Mouse (Mus musculus): ENCODE data around the gene Mrpl28. TPM values are rescaled to one million over a fixed set of nuclear protein-coding genes. Genes with fewer than 3 reads are reported as not detected.

Gene Mrpl28
- polyA plus RNA-seq (2015; fragmentation: Nextera tagmentation; extraction: Ambion mirVana) = 192 and 200 TPM in 2 replicates

GRCm38 (mm10) chr17:26123267-26123684, at the start of gene Mrpl28:
Mrpl28 (plus strand) TSS chr17:26123500.

DNA sequence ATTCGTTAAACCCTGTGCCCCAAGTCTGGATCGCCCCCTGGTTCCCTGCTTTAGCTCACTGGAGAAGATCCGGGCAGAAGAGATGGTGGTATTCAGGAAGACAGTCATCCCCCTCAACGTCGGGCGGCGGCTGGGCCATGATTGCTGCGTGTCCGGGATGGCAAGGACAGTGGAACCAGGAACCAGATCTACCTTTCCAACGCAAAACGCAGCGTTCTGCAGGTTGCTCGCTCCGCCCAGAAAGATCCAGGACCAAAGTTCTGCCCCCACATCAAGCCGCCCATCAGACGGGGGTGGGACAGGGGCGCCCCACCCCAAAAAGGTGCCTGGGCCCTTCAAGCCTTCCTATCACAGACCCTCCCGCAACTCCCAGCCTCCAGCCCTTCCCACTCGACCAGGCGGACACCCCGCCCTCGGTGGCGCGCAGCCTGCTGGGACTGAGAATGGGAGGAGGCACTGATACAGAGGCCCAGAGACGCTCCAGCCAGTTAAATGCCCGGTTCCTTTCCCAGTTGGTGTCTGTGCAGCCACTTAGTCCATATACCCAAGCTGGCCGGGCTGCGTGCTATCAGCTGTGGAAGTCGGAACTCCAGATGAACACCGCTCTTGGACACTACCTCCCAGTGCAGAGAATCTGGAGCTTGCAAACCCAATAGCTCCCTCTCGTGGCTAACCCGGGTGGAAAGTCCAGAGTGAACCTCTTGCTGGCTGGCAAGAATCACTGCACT, 33.2 kb upstream of the Mrpl28 start, which contains the start of gene Decr2:
TSS of gene Decr2 (minus strand) at position 433 of the 728 bp plus-strand sequence.

DNA sequence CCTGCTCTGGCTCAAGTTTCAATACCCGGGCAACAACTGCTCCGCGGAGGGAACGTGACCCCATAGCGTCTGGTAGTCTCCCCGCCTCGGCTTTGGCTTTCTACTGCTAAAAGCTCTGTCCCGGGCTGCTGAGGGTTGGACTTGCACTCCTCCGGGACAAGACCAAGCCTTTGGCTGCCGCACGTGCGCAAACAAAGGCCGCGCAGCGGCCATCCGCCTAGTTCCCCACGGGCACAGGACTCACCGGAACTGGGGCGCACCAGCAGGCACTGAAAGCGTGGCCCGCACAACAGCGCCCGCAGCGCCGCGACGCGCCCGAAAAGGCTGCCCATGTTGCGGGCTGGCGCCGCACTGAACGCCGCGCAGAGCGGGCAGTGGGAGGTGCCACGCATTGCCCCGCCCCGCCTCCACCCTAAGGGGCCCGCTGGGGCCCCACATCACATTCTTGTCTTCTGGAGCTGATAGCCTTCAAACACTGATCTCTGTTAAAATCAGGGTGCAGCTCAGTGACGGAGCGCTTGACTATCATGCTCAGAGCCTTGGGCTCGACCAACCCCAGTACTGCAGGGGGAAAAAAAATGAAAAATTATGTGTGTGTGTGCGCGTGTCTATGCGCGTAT, 28.1 kb upstream of the Mrpl28 start, which contains the start of gene Nme4:
TSS of gene Nme4 (minus strand) at position 482 of the 620 bp plus-strand sequence.

GRCm38 (mm10) chr17:26113181-26113948, 9.9 kb upstream of the Mrpl28 start, which contains the start of gene Tmem8:
Tmem8 (plus strand) TSS chr17:26113299.

GRCm38 (mm10) chr17:26138239-26138836, 15.0 kb downstream of the Mrpl28 start, which contains the start of gene Axin1:
Axin1 (plus strand) TSS chr17:26138688.

Other genes starting within 250 kb of the Mrpl28 start
- 81.0 and 83.3 TPM in 2 replicates for gene Mettl26, start 248.4 kb upstream of the Mrpl28 start, polyA plus RNA-seq (2015; fragmentation: Nextera tagmentation; extraction: Ambion mirVana)
- gene Wfikkn1, start 242.6 kb upstream of the Mrpl28 start, polyA plus RNA-seq (2015; fragmentation: Nextera tagmentation; extraction: Ambion mirVana) = 0.27 and 0.46 TPM in 2 replicates
- 37.8 and 40.6 TPM in 2 replicates for gene Rab40c, start 203.8 kb upstream of the Mrpl28 start, polyA plus RNA-seq (2015; fragmentation: Nextera tagmentation; extraction: Ambion mirVana)
- 60.7 and 77.8 TPM in 2 replicates for gene Pigq, start 178.6 kb upstream of the Mrpl28 start, polyA plus RNA-seq (2015; fragmentation: Nextera tagmentation; extraction: Ambion mirVana)
- gene Nhlrc4, start 178.5 kb upstream of the Mrpl28 start, polyA plus RNA-seq (2015; fragmentation: Nextera tagmentation; extraction: Ambion mirVana) = not detected in 2 replicates
- 0.19 TPM in 1 of 2 replicates, not detected in the other for gene A930017K11Rik, start 170.9 kb upstream of the Mrpl28 start, polyA plus RNA-seq (2015; fragmentation: Nextera tagmentation; extraction: Ambion mirVana)
- 14.2 and 17.7 TPM in 2 replicates for gene Capn15, start 137.7 kb upstream of the Mrpl28 start, polyA plus RNA-seq (2015; fragmentation: Nextera tagmentation; extraction: Ambion mirVana)
- gene Rab11fip3, start 53.9 kb upstream of the Mrpl28 start, polyA plus RNA-seq (2015; fragmentation: Nextera tagmentation; extraction: Ambion mirVana) = 17.1 and 17.8 TPM in 2 replicates
- 38.7 and 44.3 TPM in 2 replicates for gene Decr2, start 33.2 kb upstream of the Mrpl28 start, polyA plus RNA-seq (2015; fragmentation: Nextera tagmentation; extraction: Ambion mirVana)
- gene Nme4, start 27.9 kb upstream of the Mrpl28 start, polyA plus RNA-seq (2015; fragmentation: Nextera tagmentation; extraction: Ambion mirVana) = 13.2 TPM in 2 replicates
- gene Tmem8, start 10.2 kb upstream of the Mrpl28 start, polyA plus RNA-seq (2015; fragmentation: Nextera tagmentation; extraction: Ambion mirVana) = 4.9 and 5.6 TPM in 2 replicates
- 12.8 and 15.4 TPM in 2 replicates for gene Axin1, start 15.2 kb downstream of the Mrpl28 start, polyA plus RNA-seq (2015; fragmentation: Nextera tagmentation; extraction: Ambion mirVana)
- gene Pdia2, start 75.6 kb downstream of the Mrpl28 start, polyA plus RNA-seq (2015; fragmentation: Nextera tagmentation; extraction: Ambion mirVana) = not detected in 2 replicates
- gene Rgs11, start 79.5 kb downstream of the Mrpl28 start, polyA plus RNA-seq (2015; fragmentation: Nextera tagmentation; extraction: Ambion mirVana) = 24.6 and 30.8 TPM in 2 replicates
- 416 and 433 TPM in 2 replicates for gene Arhgdig, start 84.3 kb downstream of the Mrpl28 start, polyA plus RNA-seq (2015; fragmentation: Nextera tagmentation; extraction: Ambion mirVana)
- gene Fam234a, start 120.7 kb downstream of the Mrpl28 start, polyA plus RNA-seq (2015; fragmentation: Nextera tagmentation; extraction: Ambion mirVana) = 34.1 and 34.9 TPM in 2 replicates
- gene Luc7l, start 129.4 kb downstream of the Mrpl28 start, polyA plus RNA-seq (2015; fragmentation: Nextera tagmentation; extraction: Ambion mirVana) = 70.8 and 77.6 TPM in 2 replicates